Mouse (Mus musculus): ENCODE data around the gene Zranb1.

Zranb1 gene

GRCm38 (mm10) chr7:133029496-133030047 is 98.6 kb downstream of the Zranb1 start:
- no peak for TF ChIP-seq GATA4 (IDR thresholded peaks at IDR 0.05; ENCODE audit: insufficient replicate concordance, low read length)

GRCm38 (mm10) chr7:133032589-133033203 is 101.8 kb downstream of the Zranb1 start:
- no peak for TF ChIP-seq GATA4 (IDR thresholded peaks at IDR 0.05; ENCODE audit: insufficient replicate concordance, low read length)

- no peak for TF ChIP-seq GATA4 (IDR thresholded peaks at IDR 0.05; ENCODE audit: insufficient replicate concordance, low read length)
Measured at GRCm38 (mm10) chr7:133035901-133036300, 105.0 kb downstream of the Zranb1 start.
